Mouse (Mus musculus): ENCODE measurements around the gene Kpna7. TPM values are rescaled to one million over a fixed set of nuclear protein-coding genes. Genes with fewer than 3 reads are reported as not detected.

Kpna7 gene
- total and polyA plus RNA-seq, 3 experiments, result 0.35 to 2.2 TPM; not detected in 1

- TF ChIP-seq MXI1 (IDR thresholded peaks at IDR 0.05; ENCODE audit: low read depth, low read length) (no peak), MEF2A (IDR thresholded peaks at IDR 0.05; ENCODE audit: extremely low read depth, insufficient replicate concordance, low read depth, low read length, poor library complexity, severe bottlenecking) (no peak), CHD1 (IDR thresholded peaks at IDR 0.05; ENCODE audit: low read depth, low read length) (no peak), ZKSCAN1 (IDR thresholded peaks at IDR 0.05; ENCODE audit: low read depth, low read length) (no peak), ELF1 (IDR thresholded peaks at IDR 0.05; ENCODE audit: low read depth, low read length) (no peak), POLR2AphosphoS5 (IDR thresholded peaks at IDR 0.05; ENCODE audit: borderline replicate concordance, low read depth, low read length) (no peak), JUND (IDR thresholded peaks at IDR 0.05; ENCODE audit: low read depth, low read length) (no peak), POLR2AphosphoS2 (IDR thresholded peaks at IDR 0.05; ENCODE audit: low read length) (peak; percentile 69; the same call in 1 of the 2 replicates), NELFE (IDR thresholded peaks at IDR 0.05; ENCODE audit: low read depth, low read length) (no peak)
- H3K27me3 ChIP-seq (ENCODE audit: control insufficient read depth in 1 of 2, insufficient read depth in 2 of 2, low read length in 2 of 2), result no peaks in the 10 kb centered on the region
- H3K36me3 ChIP-seq (ENCODE audit: control insufficient read depth in 1 of 2, insufficient read depth in 2 of 2, low read length in 2 of 2), result peaks cover 0 to 14% of the 10 kb centered on the region in 2 experiments; a peak in 2 of 4 replicates
- DNase-seq (ENCODE audit: low read depth, low spot score), result peak; percentile 43
- no peaks in the 10 kb centered on the region for H3K4me1 ChIP-seq (ENCODE audit: control insufficient read depth in 1 of 2, insufficient read depth in 2 of 2, low read length in 2 of 2)
- no peaks in the 10 kb centered on the region for H3K9me3 ChIP-seq (replicated peaks; ENCODE audit: insufficient read depth, low read length)
- H3K27ac ChIP-seq (ENCODE audit: control insufficient read depth, low read depth, low read length), result no peak overlapping the region
- no peaks in the 10 kb centered on the region for H3K79me2 ChIP-seq (ENCODE audit: control insufficient read depth, insufficient read depth, low read length, poor library complexity)
- no peak overlapping the region for H3K4me3 ChIP-seq (ENCODE audit: control insufficient read depth in 1 of 2, insufficient read depth in 1 of 2, low read depth in 2 of 2, low read length in 2 of 2)
- H3K9ac ChIP-seq (ENCODE audit: control insufficient read depth, low read depth, low read length, poor library complexity, severe bottlenecking), result no peak overlapping the region
Observed at GRCm38 (mm10) chr5:145129124-145129523, 45.3 kb upstream of the Kpna7 start.

- Histone ChIP-seq H3K36me3 (ENCODE audit: control insufficient read depth in 1 of 2, insufficient read depth in 2 of 2, low read length in 2 of 2) (peaks cover 0 to 6% of the 10 kb centered on the region in 2 experiments; a peak in 2 of 4 replicates), H3K4me1 (ENCODE audit: control insufficient read depth in 1 of 2, insufficient read depth in 2 of 2, low read length in 2 of 2) (no peaks in the 10 kb centered on the region), H3K9ac (ENCODE audit: control insufficient read depth, low read depth, low read length, poor library complexity, severe bottlenecking) (no peak overlapping the region), H3K79me2 (ENCODE audit: control insufficient read depth, insufficient read depth, low read length, poor library complexity) (no peaks in the 10 kb centered on the region; the same call in 1 of the 2 replicates), H3K27me3 (ENCODE audit: control insufficient read depth in 1 of 2, insufficient read depth in 2 of 2, low read length in 2 of 2) (no peaks in the 10 kb centered on the region), H3K4me3 (ENCODE audit: control insufficient read depth in 1 of 2, insufficient read depth in 1 of 2, low read depth in 2 of 2, low read length in 2 of 2) (no peak overlapping the region), H3K9me3 (replicated peaks; ENCODE audit: insufficient read depth, low read length) (no peaks in the 10 kb centered on the region), H3K27ac (ENCODE audit: control insufficient read depth, low read depth, low read length) (no peak overlapping the region)
- TF ChIP-seq BHLHE40 (IDR thresholded peaks at IDR 0.05; ENCODE audit: borderline replicate concordance, low read depth, low read length) (no peak), POLR2AphosphoS2 (IDR thresholded peaks at IDR 0.05; ENCODE audit: low read length) (peak; percentile 12; the same call in 1 of the 2 replicates)
- DNase-seq (ENCODE audit: low read depth, low spot score), result no peak
Observed at GRCm38 (mm10) chr5:145126580-145126979, 42.8 kb upstream of the Kpna7 start.

- no peaks in the 10 kb centered on the region for H3K27me3 ChIP-seq (ENCODE audit: control insufficient read depth in 1 of 2, insufficient read depth in 2 of 2, low read length in 2 of 2)
- DNase-seq (ENCODE audit: low read depth, low spot score), result no peak
Observed at GRCm38 (mm10) chr5:145123396-145123795, 39.6 kb upstream of the Kpna7 start.

More at GRCm38 (mm10) chr5:145123396-145123795, 39.6 kb upstream of the Kpna7 start:
- Histone ChIP-seq H3K36me3 (ENCODE audit: control insufficient read depth in 1 of 2, insufficient read depth in 2 of 2, low read length in 2 of 2) (peaks cover 0 to 6% of the 10 kb centered on the region in 2 experiments; a peak in 2 of 4 replicates), H3K4me1 (ENCODE audit: control insufficient read depth in 1 of 2, insufficient read depth in 2 of 2, low read length in 2 of 2) (no peaks in the 10 kb centered on the region), H3K27ac (ENCODE audit: control insufficient read depth, low read depth, low read length) (no peak overlapping the region), H3K9me3 (replicated peaks; ENCODE audit: insufficient read depth, low read length) (no peaks in the 10 kb centered on the region), H3K4me3 (ENCODE audit: control insufficient read depth in 1 of 2, insufficient read depth in 1 of 2, low read depth in 2 of 2, low read length in 2 of 2) (no peak overlapping the region), H3K9ac (ENCODE audit: control insufficient read depth, low read depth, low read length, poor library complexity, severe bottlenecking) (no peak overlapping the region), H3K79me2 (ENCODE audit: control insufficient read depth, insufficient read depth, low read length, poor library complexity) (peaks cover 24% of the 10 kb centered on the region)
- TF ChIP-seq POLR2A (IDR thresholded peaks at IDR 0.05; ENCODE audit: control insufficient read depth in 1 of 2, insufficient read depth in 1 of 2, low read depth in 1 of 2, low read length in 2 of 2, poor library complexity in 1 of 2) (0 out of 4 replicates have a peak, but pooled peaks of 1 of the 2 experiments have one; percentile 4), TAL1 (IDR thresholded peaks at IDR 0.05; ENCODE audit: low read length) (no peak)

Data from MEL (cell line).